Mouse (Mus musculus) bone marrow, adult 2 months (tissue): Measurements from ENCODE around the gene Setdb1.

Experiments used
- CTCF ChIP-seq: fragments of 200-500 bp; IDR thresholded peaks from 2 replicates; pipeline ENCODE4 v1.5.1; 2011; ENCODE audit warnings: low read length, control low read depth; ENCODE audit not compliant: control insufficient read depth, insufficient read depth
- POLR2A ChIP-seq: fragments of 200-500 bp; IDR thresholded peaks from 2 replicates; pipeline ENCODE4 v1.6.1; 2011; ENCODE audit warnings: low read depth, mild to moderate bottlenecking, control low read depth, low read length, borderline replicate concordance; ENCODE audit not compliant: control insufficient read depth

GRCm38 (mm10) chr3:95289419-95289818 is 67.6 kb downstream of the Setdb1 start:
- TF ChIP-seq POLR2A (no peak), CTCF (no peak)
